Mouse (Mus musculus): ENCODE measurements at regions not wholly inside any gene's neighbourhood (a gene's known extent, or its start where the extent isn't known, plus 50 kb on each side); places are given as distances from the start of the nearest gene placed in this dataset.

GRCm38 (mm10) chr11:10205257-10205656 is 908.8 kb upstream of the Vwc2 start:
- Histone ChIP-seq H3K4me1 (ENCODE audit: insufficient read depth, low read length) (no peaks in the 10 kb centered on the region), H3K4me2 (ENCODE audit: low read depth, low read length) (no peak overlapping the region), H3K9ac (replicated peaks; ENCODE audit: low read length) (no peak overlapping the region), H3K4me3 (ENCODE audit: low read length) (no peak overlapping the region), H3K27me3 (ENCODE audit: insufficient read depth, low read length) (no peaks in the 10 kb centered on the region), H3K36me3 (ENCODE audit: insufficient read depth, low read length) (no peaks in the 10 kb centered on the region), H3K9me3 (ENCODE audit: low read length) (no peaks in the 10 kb centered on the region), H3K27ac (no peak overlapping the region)
- no peak for TF ChIP-seq CTCF (IDR thresholded peaks at IDR 0.05; ENCODE audit: low read depth)
- WGBS: 78% methylated on average over 3 of the region's 3 CpGs
- DNase-seq (ENCODE audit: low spot score) (no peak), ATAC-seq (no peak)
